Mouse (Mus musculus) liver, embryonic 13.5 days (tissue): ENCODE results near the gene Ly75. TPM values are rescaled to one million over a fixed set of nuclear protein-coding genes. Genes with fewer than 3 reads are reported as not detected.

Experiments used
- ATAC-seq: fragments of 200-750 bp; cut with Nextera tagmentation; 2 replicates; pipeline ENCODE4 v1.8.0; 2017; ENCODE audit warnings: low read depth, mild to moderate bottlenecking, moderate number of reproducible peaks, moderate library complexity
- DNase-seq: peaks from one replicate; pipeline ENCODE4 v3.0.0; 2022
- H3K27ac ChIP-seq: fragments of 300-500 bp; sonication (generic); 2 replicates; pipeline ENCODE4 v1.5.1; 2015; ENCODE audit warnings: moderate library complexity, mild to moderate bottlenecking, inconsistent platforms
- H3K27me3 ChIP-seq: fragments of 300-500 bp; sonication (generic); 2 replicates; pipeline ENCODE4 v1.6.1; 2015; ENCODE audit warnings: mild to moderate bottlenecking, inconsistent platforms
- H3K36me3 ChIP-seq: fragments of 300-500 bp; sonication (generic); 2 replicates; pipeline ENCODE4 v1.6.1; 2015; ENCODE audit warnings: mild to moderate bottlenecking, inconsistent platforms
- H3K4me1 ChIP-seq: fragments of 300-500 bp; sonication (generic); replicated peaks from 2 replicates; pipeline ENCODE4 v1.6.1; 2015; ENCODE audit warnings: inconsistent platforms
- H3K4me2 ChIP-seq: fragments of 300-500 bp; sonication (generic); 2 replicates; pipeline ENCODE4 v1.6.1; 2015; ENCODE audit warnings: inconsistent platforms, mild to moderate bottlenecking, moderate library complexity
- H3K4me3 ChIP-seq: fragments of 300-500 bp; sonication (generic); replicated peaks from 2 replicates; pipeline ENCODE4 v1.5.1; 2015; ENCODE audit warnings: mild to moderate bottlenecking, inconsistent platforms
- H3K9ac ChIP-seq: fragments of 300-500 bp; sonication (generic); 2 replicates; pipeline ENCODE4 v1.6.1; 2015; ENCODE audit warnings: mild to moderate bottlenecking, inconsistent platforms
- H3K9me3 ChIP-seq: fragments of 300-500 bp; sonication (generic); replicated peaks from 2 replicates; pipeline ENCODE4 v1.6.1; 2016; ENCODE audit warnings: inconsistent platforms
- WGBS: fragments of 180-500 bp; shearing (Covaris S2); methylation state at CpG from one replicate; pipeline ENCODE4 v1.1.7; 2015; ENCODE audit not compliant: insufficient replicate concordance; 5-methylcytosine and 5-hydroxymethylcytosine counted together
- polyA plus RNA-seq: library from polyadenylated mRNA; unstranded; fragments of >200 nt; fragmentation: Nextera tagmentation; extraction: Ambion mirVana; gene quantifications from 2 replicates; pipeline ENCODE4 v1.2.1, GENCODE M21; 2015

Gene Ly75
- polyA plus RNA-seq, 1 experiment from 2014 or later = 3.1 TPM

DNA sequence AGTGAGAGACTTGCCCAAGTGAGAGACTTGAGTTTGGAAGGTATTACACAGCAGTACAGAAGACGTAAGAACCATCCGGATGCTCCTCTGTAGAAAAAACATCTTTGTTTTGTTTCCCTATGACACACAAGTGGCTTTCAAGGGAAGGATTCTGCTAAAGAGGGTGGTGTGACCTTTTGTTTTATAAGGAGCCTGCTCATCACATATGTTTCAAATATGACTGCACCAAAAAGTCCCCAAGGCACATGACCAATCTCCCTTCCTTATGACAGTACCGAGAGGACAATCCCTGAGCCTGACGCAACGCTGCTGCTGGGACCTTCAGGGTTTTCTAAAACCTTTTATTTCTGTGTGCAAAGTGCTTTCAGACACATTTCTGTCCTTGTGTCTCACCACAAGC, 12.9 kb downstream of the Ly75 start:
- Histone ChIP-seq H3K4me3 (no peak overlapping the region), H3K36me3 (no peaks in the 10 kb centered on the region), H3K27ac (no peak overlapping the region), H3K9ac (no peak overlapping the region), H3K27me3 (no peaks in the 10 kb centered on the region), H3K9me3 (no peaks in the 10 kb centered on the region), H3K4me2 (no peak overlapping the region), H3K4me1 (no peaks in the 10 kb centered on the region)
- ATAC-seq (no peak), DNase-seq (no peak)
- WGBS = 88% methylated on average over 5 of the region's 5 CpGs

- Histone ChIP-seq H3K9me3 (no peaks in the 10 kb centered on the region), H3K9ac (no peak overlapping the region), H3K4me1 (no peaks in the 10 kb centered on the region), H3K27ac (no peak overlapping the region), H3K4me3 (no peak overlapping the region), H3K4me2 (no peak overlapping the region), H3K27me3 (no peaks in the 10 kb centered on the region), H3K36me3 (no peaks in the 10 kb centered on the region)
- 65% methylated on average over 4 of the region's 4 CpGs for WGBS
- DNase-seq (no peak), ATAC-seq (no peak)
Observed at GRCm38 (mm10) chr2:60369454-60369853, 13.6 kb downstream of the Ly75 start.

- H3K4me2 ChIP-seq = no peak overlapping the region
- H3K9me3 ChIP-seq = no peaks in the 10 kb centered on the region
- no peaks in the 10 kb centered on the region for H3K4me1 ChIP-seq
- no peaks in the 10 kb centered on the region for H3K27me3 ChIP-seq
- H3K4me3 ChIP-seq = no peak overlapping the region
- H3K27ac ChIP-seq = no peak overlapping the region
- ATAC-seq (no peak), DNase-seq (no peak)
- no peak overlapping the region for H3K9ac ChIP-seq
- no peaks in the 10 kb centered on the region for H3K36me3 ChIP-seq
- WGBS = 72% methylated on average over 7 of the region's 7 CpGs
Observed at GRCm38 (mm10) chr2:60367871-60368270, 15.2 kb downstream of the Ly75 start.

- H3K9me3 ChIP-seq = no peaks in the 10 kb centered on the region
- ATAC-seq = no peak
- no peaks in the 10 kb centered on the region for H3K4me1 ChIP-seq
- no peak overlapping the region for H3K9ac ChIP-seq
- H3K36me3 ChIP-seq = no peaks in the 10 kb centered on the region
- no peak for DNase-seq
- 74% methylated on average over 2 of the region's 2 CpGs for WGBS
- no peak overlapping the region for H3K27ac ChIP-seq
- H3K4me2 ChIP-seq = no peak overlapping the region
- H3K4me3 ChIP-seq = no peak overlapping the region
- H3K27me3 ChIP-seq = no peaks in the 10 kb centered on the region
Observed at GRCm38 (mm10) chr2:60367204-60367603, 15.9 kb downstream of the Ly75 start.

- Histone ChIP-seq H3K4me2 (no peak overlapping the region), H3K9ac (no peak overlapping the region), H3K9me3 (no peaks in the 10 kb centered on the region), H3K36me3 (no peaks in the 10 kb centered on the region), H3K4me3 (no peak overlapping the region), H3K27ac (no peak overlapping the region), H3K4me1 (no peaks in the 10 kb centered on the region), H3K27me3 (no peaks in the 10 kb centered on the region)
- ATAC-seq (no peak), DNase-seq (no peak)
- WGBS = 55% methylated on average over 5 of the region's 5 CpGs
Observed at GRCm38 (mm10) chr2:60365820-60366610, 17.1 kb downstream of the Ly75 start.

DNA sequence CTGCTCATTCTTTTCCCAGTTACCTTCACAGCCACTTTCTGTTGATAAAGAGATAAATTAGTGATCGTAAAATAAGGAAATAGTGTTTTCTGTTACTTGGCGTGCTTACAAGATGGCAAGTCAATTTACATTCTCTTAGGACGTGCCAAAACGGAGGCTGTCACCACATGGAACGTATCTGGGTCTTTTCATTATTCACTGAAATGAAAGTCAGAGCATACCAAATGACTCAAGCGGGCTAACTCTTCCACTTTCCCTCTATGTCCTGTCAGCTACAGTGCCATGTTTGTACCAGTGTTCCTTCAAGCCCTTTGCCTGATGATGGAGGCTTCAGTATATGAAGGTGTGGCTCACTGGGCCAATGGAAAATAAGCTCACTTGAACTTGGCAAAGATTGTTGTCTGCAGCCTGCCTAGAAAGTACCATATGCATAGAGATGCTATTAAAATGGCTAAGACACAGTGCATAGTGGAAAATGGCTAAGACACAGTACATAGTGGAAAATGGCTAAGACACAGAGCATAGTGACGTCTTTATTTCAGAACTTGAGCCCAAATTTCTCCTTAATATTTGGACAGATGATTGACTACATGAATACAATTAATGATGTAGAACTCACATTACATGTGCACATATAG, 17.8 kb downstream of the Ly75 start:
- no peak for DNase-seq

GRCm38 (mm10) chr2:60362146-60362545, 21.0 kb downstream of the Ly75 start:
- H3K4me1 ChIP-seq = no peaks in the 10 kb centered on the region

More for the DNA sequence above, 17.8 kb downstream of the Ly75 start:
- H3K27me3 ChIP-seq = no peaks in the 10 kb centered on the region
- H3K4me1 ChIP-seq = no peaks in the 10 kb centered on the region
- no peak overlapping the region for H3K27ac ChIP-seq
- H3K9ac ChIP-seq = no peak overlapping the region
- H3K36me3 ChIP-seq = no peaks in the 10 kb centered on the region
- 65% methylated on average over 7 of the region's 7 CpGs for WGBS
- no peak for ATAC-seq
- H3K4me3 ChIP-seq = no peak overlapping the region
- no peak overlapping the region for H3K4me2 ChIP-seq
- no peaks in the 10 kb centered on the region for H3K9me3 ChIP-seq

DNA sequence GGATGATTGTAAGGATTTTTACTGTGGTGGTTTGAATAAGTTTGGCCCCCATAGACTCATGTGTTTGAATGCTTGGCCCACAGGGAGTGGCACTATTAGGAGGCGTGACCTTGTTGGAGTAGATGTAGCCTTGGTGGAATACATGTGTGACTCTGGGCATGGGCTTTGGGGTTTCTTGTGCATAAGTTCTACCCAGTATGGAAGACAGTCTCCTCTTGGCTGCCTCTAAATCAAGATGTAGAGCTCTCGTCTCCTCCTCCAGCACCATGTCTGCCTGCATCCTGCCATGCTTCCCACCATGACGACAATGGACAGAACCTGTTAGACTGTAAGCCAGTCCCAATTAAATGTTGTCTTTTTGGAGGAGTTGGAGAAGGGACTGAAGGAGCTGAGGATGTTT, 23.3 kb downstream of the Ly75 start:
- no peaks in the 10 kb centered on the region for H3K27me3 ChIP-seq
- H3K4me1 ChIP-seq = no peaks in the 10 kb centered on the region
- H3K27ac ChIP-seq = no peak overlapping the region
- no peak overlapping the region for H3K9ac ChIP-seq
- no peak overlapping the region for H3K4me2 ChIP-seq
- 71% methylated on average over 3 of the region's 3 CpGs for WGBS
- H3K4me3 ChIP-seq = no peak overlapping the region
- H3K9me3 ChIP-seq = no peaks in the 10 kb centered on the region
- DNase-seq (no peak), ATAC-seq (no peak)
- H3K36me3 ChIP-seq = no peaks in the 10 kb centered on the region

More at GRCm38 (mm10) chr2:60362146-60362545, 21.0 kb downstream of the Ly75 start:
- Histone ChIP-seq H3K27me3 (no peaks in the 10 kb centered on the region), H3K9me3 (no peaks in the 10 kb centered on the region), H3K4me2 (no peak overlapping the region), H3K9ac (no peak overlapping the region), H3K27ac (no peak overlapping the region), H3K36me3 (no peaks in the 10 kb centered on the region), H3K4me3 (no peak overlapping the region)
- 57% methylated on average over 6 of the region's 6 CpGs for WGBS
- no peak for ATAC-seq
- no peak for DNase-seq

- Histone ChIP-seq H3K27ac (no peak overlapping the region), H3K9me3 (no peaks in the 10 kb centered on the region), H3K4me2 (peak overlapping the region; percentile 15; the same call in 1 of the 2 replicates), H3K27me3 (no peaks in the 10 kb centered on the region), H3K36me3 (no peaks in the 10 kb centered on the region), H3K9ac (no peak overlapping the region), H3K4me1 (no peaks in the 10 kb centered on the region), H3K4me3 (no peak overlapping the region)
- DNase-seq = no peak
- ATAC-seq = no peak
- WGBS = 40% methylated on average over 3 of the region's 3 CpGs
Observed at GRCm38 (mm10) chr2:60355388-60355683, 27.8 kb downstream of the Ly75 start.

DNA sequence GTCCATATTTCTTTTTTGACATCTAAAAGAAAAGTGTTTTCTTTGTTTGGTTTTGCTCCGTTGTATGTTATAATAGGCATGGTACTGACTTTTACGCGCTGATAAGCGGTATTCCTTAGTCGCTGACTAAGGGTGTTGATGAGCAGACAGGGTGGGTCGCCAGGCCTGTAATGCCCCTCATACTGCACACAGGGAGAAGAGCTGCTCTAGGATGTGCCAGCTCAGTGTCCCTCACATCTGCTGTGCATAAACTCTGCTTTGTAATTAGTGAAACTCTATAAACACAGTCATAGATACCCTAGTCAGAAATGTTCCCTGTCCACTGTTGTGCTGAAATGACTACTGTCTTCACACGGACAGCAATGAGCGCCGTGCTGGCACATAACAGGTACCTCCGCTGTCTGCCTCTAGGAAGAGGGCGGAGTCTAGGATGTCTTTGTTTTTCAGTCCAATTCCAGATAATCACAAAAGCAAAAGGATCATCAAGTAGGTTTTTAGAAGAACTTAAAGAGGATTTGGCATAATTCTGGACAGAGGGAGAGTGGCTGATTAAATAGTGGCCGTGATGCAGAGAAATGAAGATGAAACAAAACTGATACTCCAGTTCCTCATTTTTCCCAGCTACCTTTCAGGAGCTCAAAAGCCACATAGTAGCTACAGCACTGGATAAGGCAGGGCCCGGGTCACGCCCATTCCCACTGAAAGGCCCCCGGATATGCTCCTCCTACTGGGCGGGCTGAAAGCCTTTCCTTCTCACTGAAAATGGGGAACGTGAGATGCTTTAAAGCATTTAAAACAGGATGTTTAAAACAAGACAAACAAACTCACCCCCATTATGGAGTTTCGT, 28.3 kb downstream of the Ly75 start:
- Histone ChIP-seq H3K4me2 (peak overlapping the region; percentile 15; the same call in 1 of the 2 replicates), H3K4me1 (no peaks in the 10 kb centered on the region), H3K36me3 (no peaks in the 10 kb centered on the region)

DNA sequence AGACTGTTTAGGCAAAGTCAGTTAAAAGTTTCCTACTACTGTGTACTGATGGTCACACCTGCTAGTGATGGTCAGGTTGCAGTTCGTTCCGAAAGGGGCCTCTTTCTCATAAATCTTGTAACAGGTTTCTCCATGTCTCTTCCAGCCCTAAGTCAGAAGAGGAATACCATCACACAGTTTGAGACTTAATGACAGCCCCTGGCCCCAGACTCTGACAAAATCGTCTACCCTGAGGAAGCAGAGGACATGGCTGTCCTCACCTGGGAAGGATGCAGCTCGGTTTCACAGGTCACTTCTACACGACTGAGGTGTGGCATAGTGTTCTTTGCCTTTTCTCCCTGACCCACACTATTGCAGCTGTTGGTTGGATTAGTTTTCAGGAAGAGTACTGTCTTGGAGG, 30.8 kb downstream of the Ly75 start:
- H3K36me3 ChIP-seq = no peaks in the 10 kb centered on the region
- ATAC-seq = no peak
- no peak overlapping the region for H3K4me3 ChIP-seq
- H3K4me2 ChIP-seq = no peak overlapping the region
- no peak overlapping the region for H3K27ac ChIP-seq
- H3K27me3 ChIP-seq = no peaks in the 10 kb centered on the region
- 65% methylated on average over 5 of the region's 5 CpGs for WGBS
- no peak for DNase-seq
- no peaks in the 10 kb centered on the region for H3K4me1 ChIP-seq
- H3K9ac ChIP-seq = no peak overlapping the region
- H3K9me3 ChIP-seq = no peaks in the 10 kb centered on the region

More for the DNA sequence above, 28.3 kb downstream of the Ly75 start:
- H3K27ac ChIP-seq = no peak overlapping the region
- ATAC-seq (no peak), DNase-seq (peak; percentile 16)
- 57% methylated on average over 18 of the region's 18 CpGs for WGBS
- H3K4me3 ChIP-seq = no peak overlapping the region
- H3K9me3 ChIP-seq = no peaks in the 10 kb centered on the region
- no peaks in the 10 kb centered on the region for H3K27me3 ChIP-seq
- no peak overlapping the region for H3K9ac ChIP-seq
